Mouse (Mus musculus): ENCODE measurements around the gene Usp8.

Usp8 gene

DNA sequence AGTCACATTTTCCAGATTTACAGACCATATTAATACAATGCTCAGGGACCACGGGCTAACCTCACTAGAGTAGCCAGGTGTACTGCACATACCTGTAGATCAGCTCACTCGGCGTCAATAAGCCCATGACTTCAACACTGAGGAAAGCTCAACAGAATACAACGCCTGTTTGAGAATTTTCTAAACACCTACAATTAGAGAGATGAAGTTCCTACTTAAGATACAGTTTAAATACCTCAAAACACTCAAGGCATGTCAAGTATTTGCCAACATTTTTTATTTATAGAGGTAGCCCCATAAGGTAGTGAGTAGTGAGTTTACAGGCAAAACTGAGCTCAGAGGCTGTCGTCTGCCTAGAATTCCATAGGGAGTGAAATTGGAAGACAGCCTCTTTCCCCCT is 36.3 kb downstream of the Usp8 start:
- no peak for DNase-seq

DNA sequence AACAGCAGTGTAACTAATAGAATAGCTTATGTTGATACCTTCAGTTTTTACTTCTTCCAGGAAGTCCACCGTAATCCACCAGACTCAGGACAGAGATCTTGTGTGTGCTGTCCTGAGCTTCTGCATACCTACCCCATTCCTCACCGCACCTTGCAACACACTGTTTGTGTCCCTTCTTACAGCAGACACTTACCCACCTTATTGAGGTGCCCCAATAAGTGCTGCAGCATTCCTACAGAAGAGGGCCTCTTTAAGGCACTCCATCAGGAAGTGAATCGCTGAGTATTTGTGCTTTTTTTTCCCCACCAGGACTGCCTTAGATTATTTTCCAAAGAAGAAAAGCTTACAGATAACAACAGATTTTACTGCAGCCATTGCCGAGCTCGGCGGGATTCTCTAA is 48.5 kb downstream of the Usp8 start:
- no peak for DNase-seq

DNA sequence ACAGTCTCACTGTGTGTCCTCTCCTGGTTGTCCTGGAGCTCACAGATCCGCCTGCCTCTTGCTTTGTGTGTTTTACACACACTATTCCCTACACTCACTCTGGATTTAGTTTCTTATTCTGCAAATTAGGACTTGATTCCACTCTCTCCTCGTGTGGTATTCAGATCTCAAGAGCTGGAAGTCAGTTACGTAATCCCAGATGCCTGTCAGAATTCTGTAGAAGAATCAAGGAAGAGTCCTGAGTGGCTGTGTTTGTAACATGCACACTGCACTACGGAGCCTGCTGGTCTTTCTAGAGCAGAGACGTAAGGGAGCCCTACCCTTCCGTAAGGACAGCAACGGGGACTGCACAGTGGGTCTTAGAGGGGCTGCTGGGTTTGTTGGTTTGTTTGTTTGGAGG is 52.2 kb downstream of the Usp8 start:
- no peak for DNase-seq

DNA sequence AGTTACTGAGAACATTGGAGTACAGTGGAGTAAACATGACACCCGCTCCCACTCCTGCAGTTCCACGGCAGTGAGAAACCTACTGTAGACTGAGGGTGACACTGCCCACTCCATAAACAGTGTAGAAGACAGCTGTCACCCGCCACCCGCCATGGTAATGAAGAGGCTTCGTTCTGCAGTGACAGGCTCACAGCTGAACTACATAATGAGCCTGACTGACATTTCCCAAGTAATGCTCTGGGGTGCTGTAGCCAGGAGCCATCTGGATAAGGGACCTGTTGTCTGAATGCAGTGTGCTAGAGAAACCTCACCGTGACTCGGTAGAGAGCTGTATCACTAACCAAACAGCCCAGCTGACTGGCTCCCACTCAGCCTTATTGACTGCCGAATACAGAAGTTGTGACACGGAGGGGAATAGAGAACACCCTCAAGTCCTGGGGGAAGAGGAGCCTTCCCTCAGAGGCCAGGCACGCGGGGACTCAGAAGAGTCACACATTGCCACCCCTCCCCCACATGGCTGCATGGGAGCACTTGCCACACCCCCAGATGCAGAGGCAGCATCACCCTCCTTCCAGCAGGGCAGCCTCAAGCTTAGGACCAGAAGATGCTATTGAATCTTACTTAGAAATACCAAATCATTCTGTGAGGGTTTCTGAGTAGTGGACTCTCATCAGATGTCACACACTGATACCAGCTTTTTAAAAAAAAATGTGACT is 58.9 kb downstream of the Usp8 start:
- no peak for DNase-seq

DNA sequence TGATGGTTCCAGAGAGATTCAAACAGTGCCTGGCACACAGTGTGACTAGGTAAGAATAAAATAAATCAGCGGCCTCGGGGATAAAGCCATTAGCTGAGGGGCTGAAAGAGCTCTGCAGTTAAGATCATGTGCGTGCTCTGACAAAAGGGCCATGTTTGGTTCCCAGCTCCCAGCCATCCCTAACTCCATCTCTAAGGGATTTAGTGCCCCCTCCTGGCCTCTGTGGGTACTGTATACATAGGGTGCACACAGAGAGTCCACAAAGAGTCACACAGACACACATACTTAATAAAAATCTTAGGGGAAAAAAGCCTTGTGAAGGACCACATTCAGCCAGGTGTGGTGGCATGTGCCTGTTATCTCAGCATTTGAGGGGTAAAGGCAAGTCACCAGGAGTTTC is 60.5 kb downstream of the Usp8 start:
- no peak for DNase-seq

DNA sequence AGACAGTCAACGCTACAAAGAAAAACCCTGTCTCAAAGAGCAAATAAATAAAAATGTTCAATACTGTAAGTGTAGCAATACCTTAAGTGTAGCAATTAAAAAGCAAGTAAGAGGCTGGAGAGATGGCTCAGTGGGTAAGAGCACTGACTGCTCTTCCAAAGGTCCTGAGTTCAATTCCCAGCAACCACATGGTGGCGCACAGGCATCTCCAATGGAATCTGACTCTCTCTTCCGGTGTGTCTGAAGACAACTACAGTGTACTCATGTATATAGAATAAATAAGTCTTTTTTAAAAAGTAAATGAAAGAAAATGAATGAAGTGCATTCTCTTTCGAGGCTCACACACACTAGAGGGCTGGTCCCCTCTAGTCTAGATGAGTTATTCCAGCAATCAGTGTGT is 61.1 kb downstream of the Usp8 start:
- DNase-seq: no peak

DNA sequence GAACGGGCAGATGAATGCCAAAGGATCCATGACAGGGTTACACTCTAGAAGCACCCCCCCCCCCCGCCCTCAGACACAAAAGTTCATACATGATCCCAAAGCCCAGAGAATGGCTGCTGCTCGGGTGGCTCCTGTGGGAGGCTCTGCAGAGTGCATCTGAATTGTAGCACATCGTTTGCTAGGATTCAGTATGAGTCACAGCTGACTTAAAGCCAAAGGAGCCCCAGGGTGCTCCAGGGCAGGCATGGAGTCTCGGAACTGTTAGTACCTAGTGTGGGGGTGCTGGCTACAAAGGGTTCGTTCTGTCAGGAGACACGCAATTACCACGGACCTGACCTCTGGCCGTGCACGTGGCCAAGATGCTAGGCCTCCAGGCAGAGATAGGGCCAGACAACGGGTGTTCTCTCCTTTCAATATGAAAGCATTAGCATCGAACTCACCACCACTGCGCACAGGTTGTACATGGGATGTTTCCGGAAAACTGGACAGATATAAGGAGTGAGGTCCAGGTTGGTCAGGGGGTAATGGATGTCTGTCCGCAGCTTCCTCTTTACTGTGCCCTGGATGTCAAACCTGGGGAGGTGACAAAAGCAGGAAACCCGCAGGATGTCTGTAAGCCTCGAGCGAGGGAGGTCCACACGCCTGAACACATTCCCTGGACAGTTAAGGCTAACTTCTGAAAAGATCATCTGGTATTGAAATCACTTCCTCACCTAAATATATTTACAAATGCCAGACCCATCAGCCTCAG is 62.5 kb downstream of the Usp8 start:
- DNase-seq: no peak

DNA sequence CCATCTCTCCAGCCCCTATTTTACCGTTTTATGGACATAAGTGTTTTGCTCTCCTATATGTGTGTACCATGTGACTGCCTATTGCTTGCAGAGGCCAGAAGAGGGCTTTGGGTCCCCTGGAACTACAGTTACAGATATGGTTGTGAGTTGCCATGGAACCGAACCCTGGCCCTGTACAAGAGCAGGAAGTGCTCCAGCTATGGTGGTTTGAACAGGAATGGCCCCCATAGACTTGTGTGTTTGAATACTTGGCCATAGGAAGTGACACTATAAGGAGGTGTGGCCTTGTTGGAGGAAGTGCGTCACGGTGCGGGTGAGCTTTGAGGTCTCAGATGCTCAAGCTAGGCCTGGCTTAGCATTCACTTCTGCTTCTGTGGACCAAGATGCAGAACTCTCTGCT is 65.1 kb downstream of the Usp8 start:
- no peak for DNase-seq

DNA sequence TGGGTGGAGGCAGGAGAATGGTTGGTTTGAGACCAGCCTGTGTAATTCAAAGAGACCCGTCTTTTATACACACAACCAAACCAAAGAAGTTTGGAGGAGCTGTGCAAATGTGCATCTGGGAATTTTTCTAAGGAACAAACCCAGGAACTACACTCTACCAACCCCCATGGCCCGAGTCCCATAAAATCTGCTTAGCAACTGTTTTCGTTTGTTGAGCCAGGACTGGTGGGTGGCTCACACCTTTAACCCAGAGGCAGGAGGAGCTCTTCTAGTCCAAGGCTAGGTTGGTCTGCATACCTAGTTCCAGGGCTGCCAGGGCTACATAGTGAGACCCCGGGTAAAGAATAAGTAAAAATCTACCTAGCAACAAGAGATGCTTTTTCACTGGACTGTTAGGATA is 68.8 kb downstream of the Usp8 start:
- no peak for DNase-seq

DNA sequence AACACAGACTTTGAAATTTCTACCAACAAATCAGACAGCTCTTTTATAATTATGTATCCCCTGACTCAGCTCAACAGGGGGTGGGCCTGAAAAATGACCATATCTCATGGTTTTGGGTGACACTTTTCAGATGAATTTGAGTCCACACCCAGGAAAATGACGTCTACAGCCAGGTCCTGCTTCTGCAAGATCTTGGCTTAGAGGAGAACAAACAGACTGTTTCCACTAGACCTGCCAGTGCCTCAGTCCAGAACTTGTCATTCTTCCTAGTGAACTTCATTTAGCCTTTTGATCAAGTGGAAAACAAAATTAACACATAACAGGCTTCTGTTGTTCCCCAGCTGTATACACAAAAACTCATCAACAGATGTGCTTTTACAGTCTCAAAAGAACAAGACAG is 69.3 kb downstream of the Usp8 start:
- DNase-seq: no peak

DNA sequence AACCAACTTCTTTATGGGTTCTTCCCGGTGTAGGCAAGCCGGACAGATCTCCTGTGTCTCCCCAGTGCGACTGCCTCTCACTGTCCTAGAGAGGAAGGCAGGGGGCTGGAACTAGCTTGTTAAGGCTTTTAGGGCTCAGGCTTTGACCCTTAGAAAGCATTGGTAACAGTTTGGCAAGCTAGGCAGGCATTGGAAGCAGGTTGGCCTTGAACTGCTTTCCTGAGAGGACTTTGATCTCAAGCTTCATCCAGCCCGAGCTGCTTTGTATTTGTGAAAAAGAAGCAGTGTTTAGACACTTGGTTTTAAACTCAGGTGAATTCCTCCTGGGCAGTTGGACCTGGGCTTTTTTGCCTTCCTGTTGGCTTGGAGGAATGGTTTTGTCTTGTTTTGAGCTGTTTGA is 71.7 kb downstream of the Usp8 start:
- DNase-seq: peak; percentile 44

DNA sequence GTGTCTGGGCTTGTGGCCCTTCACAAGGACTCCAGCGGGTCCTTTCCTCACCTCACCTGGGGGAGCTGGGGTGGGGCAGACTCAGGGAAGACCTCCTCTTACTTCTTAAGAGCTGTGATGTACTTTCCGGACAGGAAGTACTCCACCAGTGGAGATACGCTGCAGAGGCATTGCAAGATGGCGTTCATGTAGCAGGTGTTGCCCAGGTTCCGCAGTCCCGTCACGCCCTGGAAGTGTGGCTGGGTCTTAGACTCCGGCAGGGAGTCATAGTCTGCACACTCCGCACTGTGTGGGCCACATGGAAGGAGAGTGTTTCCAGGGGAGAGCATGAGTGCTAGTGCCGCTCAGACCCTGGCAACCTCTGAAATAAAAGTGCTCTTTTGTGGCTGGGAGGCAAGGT is 73.2 kb downstream of the Usp8 start:
- no peak for DNase-seq

DNA sequence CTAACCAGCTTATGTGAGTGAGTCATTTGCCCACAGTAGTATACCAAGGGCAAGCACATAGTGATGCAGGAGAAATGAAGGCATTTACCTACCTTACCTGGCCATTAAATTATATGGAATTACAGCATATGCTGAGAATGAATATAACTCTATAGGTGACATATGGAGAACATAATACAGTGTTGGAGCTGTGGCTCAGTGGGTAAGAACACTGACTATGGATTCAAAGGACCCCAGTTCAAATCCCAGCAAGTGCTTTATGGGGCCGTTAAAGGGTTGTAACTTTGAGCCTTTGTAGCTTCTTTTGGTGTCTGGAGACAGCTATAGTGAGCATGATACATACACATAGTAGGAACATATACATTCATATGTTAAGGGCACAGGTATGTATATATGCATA is 74.3 kb downstream of the Usp8 start:
- no peak for DNase-seq

DNA sequence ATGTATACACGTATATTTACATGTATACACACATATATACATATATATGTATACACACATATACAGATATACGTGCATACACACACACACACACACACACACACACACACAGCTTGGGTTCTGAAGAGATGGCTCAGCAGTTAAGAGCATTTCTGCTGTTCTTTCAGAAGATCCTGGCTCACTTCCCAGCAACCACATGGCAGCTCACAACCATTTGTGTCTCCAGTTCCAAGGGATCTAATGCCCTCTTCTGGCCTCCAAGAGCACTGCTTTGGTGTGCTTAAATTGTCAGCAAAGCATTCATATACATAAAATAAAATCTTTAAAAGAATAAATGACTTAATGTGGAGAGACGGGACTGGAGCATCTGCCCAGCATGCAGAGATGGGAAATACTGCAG is 75.3 kb downstream of the Usp8 start:
- DNase-seq: peak; percentile 85

DNA sequence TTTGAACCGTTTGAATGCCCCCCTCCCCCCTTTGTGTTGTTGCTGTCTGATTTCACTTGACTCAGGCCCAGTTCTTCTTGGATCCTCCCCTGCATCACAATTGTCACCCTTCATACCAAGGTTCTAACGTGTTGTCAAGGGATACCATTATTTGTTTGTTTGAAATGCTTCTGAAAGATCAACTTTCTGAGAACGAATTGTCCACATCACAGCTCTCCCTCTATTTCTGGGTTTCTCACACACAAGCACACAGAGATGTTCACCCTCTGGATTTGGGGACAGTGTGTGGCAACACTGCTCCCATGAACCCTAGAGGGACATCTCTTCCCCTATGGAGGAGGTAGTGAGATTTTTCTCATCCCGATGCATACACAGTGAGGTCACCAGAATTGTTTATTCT is 76.2 kb downstream of the Usp8 start, which contains the start of gene Usp50:
Usp50 (minus strand) TSS at position 101 of the 400 bp plus-strand sequence.
- DNase-seq: no peak

DNA sequence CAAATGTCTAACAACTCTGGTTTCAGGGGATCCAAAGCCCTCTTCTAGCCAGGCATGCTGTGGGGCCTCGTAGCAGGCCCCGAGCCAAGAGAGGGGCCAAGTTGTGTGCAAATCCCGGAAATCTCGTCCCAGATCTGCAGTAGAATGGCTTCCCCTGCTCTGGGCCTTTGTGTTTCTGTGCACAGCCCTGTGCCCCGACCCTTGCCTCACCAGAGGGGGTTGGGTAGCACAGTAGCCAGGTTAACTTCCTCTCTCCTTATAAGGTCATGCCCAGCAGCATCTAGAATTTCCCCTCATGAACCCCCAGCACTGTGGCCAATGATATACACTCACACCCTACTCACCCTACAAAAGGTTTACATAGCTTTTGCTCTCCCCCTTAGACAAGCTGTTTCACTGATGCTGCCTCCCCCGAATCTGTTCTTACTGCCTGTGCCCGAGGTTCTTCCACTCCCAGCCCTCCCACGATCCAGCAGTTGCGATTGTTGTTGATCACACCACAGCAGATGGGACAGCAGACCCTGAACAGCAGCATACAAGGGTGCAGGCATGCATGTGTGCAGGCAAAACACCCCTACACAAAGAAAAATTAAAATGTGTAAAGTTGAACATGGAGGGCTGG is 80.7 kb downstream of the Usp8 start:
- DNase-seq: no peak

DNA sequence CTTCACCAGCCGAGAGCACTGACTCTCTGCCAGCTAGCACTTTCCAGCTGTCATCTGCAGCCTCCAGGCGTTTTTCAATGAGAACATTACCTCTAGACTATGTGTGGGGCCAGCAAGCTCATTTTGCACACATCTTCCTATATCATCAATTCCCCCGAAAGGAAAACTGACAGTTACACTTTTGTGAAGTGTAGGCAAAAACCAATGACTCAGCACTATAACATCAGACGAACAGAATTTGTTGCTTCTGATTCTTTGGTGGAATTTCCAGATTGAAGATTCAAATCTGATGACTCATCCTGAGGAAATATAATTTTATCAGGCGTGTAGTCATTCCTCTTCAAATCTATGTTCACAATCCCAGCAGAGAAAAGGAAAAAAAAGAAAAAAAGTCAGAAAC is 85.5 kb downstream of the Usp8 start:
- no peak for DNase-seq

DNA sequence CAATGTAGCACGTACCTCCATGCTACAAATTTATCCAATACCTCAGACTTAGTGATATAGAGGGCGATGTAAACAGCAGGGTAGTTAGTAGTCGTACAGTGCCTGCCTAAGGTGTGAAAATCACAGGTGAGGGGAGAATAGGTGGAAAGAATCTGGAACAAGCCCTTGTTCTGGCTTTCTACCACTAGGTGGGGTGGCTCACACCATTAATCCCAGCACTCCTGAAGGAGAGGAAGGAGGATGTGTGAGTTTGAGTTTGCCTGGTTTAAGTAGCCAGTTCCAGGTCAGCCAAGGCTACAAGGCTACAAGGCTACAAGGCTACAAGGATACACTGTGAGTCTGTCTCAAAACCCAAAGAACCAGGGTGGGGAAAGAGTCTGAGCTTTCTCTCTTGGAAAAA is 88.6 kb downstream of the Usp8 start:
- DNase-seq: no peak

DNA sequence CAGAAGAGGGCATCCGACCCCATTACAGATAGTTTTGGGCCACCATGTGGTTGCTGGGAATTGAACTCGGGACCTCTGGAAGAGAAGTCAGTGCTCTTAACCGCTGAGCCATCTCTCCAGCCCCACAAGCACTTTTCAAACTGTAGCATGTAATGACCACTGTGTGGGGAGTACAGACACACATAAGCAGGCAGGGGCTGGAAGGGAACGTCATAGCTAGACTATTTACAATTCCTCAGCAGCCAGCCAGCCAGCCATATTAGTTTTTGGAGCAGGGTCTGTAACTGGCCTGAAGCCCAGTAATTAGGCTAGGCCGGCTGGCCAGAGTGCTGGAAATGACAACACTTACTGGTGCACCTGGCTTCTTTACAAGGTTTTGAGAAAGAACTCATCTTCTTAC is 91.3 kb downstream of the Usp8 start:
- DNase-seq: no peak

DNA sequence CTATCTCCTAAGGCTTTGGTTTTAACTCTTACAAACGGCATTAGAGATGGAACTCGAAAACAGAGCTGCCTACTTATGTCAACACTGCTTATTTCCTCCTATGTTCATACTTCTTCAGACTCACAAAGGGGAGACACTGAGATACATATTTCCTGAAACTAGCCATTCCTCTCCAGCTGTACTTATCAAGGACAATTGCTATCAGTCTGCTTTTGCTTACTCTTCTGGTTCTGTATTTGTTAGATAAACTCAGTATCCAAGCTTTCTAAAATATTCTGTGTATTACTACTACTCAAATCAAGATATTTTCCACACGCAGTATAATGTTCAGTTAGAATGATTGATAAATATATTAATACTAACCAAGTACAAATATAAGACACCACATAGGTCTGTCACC is 94.9 kb downstream of the Usp8 start:
- DNase-seq: no peak

Measured in kidney, adult 9 months (tissue).